Mouse (Mus musculus): Measurements from ENCODE around the gene Mthfd1.
"Not testable (repeated sequence)": the region's sequence is repeated elsewhere in the genome, so short reads cannot be mapped to it uniquely, and the experiment has no call there.

Mthfd1 gene

DNA sequence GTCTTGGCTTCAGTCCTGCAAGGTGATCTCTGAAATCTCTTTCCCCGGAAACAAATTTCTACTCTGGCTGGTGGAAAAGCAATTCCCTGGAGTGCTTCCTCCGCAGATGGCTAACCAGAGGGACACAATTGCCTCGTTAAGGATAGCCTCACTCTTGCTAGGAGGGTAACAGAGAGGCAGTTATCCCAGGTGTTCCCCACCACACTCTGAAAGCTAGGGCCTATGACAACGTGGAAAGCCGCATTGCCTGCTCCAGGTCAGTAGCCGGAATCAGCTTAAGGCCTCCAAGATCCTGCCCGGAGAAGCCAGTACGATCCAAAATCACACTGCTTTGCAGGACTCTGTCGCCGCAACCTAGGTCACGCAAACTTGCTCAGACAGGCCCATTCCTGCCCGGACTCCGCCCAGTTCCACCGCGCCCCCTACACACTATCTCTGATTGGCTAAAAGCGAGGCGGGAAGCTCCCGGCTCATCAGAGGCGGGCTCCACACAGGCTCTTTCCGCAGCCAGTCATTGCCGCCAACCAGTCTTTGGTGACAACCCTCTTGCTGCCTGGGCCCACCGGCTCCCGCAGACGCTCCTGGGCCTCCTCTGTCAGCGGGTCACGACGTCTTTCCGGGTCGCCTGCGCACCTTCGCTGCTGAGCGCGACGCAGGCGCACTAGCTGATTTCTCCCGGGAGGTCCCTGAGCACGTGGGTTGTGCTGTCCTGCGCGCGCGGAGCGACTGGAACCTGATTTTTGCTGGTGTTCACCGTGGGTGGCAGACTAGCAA lies at the start of gene Mthfd1:
TSS of gene Mthfd1 (plus strand) at position 574 of the 774 bp plus-strand sequence.
- DNase-seq (ENCODE audit: low spot score), result peak; percentile 96

DNA sequence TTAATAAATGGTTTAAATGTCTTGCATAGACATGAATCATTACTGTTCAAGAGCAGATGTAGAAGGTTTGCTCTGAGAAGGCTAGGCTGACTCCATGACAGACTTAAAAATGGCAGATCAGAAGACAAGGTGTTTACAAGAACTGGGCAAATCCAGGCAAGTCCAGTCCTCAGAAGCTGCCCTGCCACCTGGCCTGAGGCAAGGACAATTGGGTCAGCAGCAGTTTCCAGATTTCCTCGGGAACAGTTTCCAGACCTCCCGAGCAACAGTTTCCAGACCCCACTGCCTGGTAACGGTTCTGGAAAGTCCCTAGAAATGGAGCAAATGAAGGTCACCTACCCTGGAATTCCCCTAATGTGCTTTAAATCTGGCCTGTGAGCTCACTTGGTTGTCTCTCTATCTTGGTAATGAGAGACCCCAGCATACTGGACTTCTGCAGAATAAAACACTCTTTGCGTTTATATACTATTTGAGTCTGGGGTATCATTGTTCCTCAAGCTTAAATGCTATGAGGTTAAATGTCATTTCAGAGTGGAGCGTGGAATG lies 45.6 kb upstream of the Mthfd1 start:
- DNase-seq (ENCODE audit: low spot score), result no peak

DNA sequence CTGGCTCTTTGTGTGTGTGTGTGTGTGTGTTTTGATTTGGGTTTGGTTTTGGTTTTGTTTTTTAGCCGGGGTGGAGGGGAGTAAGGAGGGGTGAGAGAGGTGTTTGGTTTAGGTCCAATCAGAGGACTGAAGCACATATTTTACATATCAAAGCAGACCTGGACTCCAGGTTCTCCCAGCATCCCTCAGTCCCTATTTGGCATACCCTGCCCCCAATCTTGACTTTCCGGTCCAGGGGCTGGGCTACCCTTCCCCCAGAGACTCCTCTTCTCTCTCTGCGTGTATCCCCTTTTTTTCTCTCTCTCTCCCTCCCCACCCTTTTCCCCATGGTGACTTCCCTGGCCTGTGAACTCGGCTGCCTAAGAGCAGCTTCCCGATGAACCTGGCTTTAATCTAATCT lies 40.0 kb upstream of the Mthfd1 start:
- no peak for DNase-seq (ENCODE audit: low spot score)

DNA sequence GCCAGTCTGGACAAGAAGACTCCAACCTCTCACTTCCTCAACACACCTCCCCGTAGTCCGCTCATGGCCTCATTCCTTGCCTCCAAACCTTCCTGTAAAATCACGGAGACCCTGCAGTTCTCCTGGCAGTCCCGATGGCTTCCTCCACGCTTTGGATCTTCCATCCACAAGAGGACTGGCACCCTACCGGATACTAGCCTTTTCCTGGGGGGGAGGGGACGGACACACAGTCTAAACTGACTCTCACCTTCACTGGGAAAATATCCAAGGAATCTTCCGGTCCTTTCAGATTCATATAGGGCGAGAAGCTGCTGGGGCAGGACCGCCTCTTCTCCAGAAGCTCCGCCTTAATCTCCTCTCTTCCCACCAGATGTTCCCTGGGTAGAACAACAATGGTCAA lies 38.4 kb upstream of the Mthfd1 start:
- no peak for DNase-seq (ENCODE audit: low spot score)

DNA sequence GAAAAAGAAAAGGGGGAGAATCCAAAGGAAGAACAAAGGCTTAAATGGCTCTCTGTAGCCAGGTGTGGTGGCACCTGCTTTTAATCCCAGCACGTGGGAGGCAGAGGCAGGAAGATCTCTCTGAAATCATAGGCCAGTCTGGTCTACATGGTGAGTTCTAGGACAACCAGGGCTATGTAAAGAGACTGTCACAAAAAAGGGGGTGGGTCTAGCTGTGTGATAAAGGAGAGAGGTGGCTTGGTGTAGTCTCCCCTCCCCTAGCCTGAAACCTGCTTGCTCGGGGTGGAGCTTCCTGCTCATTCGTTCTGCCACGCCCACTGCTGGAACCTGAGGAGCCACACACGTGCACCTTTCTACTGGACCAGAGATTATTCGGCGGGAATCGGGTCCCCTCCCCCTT lies 33.0 kb upstream of the Mthfd1 start:
- DNase-seq (ENCODE audit: low spot score), result not testable (repeated sequence)

DNA sequence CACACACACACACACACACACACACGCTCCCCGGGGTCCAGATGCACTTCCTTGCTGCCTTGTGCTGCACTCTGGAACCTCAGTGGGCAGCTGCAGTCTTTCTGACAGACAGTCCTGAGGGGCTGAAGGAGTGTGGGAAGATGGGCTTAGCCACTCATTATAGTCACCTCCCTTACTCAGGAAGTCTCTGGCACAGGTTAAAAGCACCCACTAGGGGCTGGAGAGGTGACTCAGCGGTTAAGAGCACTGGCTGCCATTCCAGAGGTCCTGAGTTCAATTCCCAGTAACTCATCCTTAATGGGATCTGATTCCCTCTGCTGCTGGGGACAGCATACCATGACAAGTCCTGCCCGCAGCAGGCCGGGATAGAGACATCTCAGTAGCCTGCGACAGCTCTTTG lies 24.5 kb upstream of the Mthfd1 start:
- no peak for DNase-seq (ENCODE audit: low spot score)

DNA sequence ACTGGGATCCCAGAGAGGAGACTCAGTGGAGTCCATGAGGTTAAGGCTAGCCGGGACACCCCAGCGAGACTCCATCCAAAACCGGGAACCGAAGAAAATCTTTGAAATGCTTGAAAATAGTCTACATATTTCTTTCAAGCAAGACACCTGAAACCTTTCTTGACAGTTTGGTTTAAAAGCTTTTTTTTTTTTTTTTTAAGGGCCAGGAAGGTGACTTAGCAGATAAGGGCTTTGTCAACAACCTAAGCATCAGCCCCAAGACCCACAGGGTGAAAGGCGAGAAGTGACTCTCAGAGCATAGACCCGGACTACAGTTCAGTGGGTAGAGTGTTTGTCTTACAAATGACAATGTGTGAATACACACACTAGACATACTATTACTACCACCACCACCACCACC lies 19.8 kb upstream of the Mthfd1 start:
- no peak for DNase-seq (ENCODE audit: low spot score)

DNA sequence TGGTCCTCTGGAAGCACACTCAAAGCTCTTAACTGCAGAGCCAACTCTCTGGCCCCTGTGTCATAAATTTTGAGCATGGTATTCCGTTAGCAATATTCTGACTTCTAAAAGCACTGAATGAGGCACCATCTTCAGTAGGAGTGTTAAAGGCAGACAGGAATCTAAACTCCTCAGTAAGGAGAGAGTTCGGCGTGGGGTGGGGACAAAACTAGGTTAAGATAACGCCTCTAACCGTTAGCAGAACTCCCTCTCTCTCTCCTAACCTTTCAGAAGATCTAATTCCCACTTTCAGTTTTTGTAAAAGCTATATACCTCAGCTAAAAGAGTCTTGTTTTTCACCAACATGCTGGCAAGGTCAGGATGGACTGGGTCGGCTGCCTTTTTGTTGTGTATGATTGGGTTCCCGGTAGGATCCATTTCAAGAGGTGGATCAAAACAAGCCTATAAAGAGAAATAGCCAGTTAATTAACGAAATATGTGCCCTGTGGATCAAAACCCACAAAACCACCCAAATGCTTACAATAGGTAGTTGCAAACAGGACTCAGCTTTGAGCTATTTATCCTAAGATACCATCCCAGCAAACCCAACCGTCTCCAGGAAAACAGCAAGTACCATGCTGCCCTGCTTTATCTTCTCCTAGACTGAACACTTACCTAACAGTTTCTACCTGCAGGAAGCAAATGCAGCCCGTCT lies 15.8 kb upstream of the Mthfd1 start:
- no peak for DNase-seq (ENCODE audit: low spot score)

DNA sequence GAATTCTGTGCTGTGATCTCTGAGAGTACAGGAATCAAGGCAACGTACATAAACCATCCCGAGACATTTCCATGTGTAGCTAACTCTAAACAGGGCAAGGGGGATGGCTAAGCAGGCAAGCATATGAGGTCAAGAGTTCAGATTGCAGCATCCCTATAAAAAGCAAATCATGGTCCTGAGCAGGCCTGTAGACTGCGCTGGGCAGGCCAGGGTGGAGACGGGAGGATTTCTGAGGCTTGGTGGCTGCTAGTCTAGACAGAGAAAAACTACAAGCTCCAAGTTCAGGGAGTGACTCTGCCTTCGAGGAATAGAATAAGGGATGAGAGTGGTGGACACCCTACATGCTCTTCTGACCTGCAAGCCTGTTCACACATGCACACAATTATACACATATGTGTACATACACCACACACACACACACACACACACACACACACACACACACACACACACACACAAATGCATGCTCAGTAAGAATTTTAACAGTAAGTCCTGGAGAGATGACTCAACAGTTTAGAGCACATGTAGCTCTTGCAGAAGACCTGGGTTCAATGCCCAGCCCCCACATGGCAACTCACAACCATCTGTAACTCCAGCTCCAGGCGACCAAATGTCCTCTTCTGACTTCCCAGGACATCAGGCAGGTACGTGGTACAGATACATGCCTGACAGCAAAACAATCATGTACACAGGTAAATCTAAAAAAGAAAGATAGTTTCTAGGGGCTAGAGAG lies 15.1 kb upstream of the Mthfd1 start:
- no peak for DNase-seq (ENCODE audit: low spot score)

DNA sequence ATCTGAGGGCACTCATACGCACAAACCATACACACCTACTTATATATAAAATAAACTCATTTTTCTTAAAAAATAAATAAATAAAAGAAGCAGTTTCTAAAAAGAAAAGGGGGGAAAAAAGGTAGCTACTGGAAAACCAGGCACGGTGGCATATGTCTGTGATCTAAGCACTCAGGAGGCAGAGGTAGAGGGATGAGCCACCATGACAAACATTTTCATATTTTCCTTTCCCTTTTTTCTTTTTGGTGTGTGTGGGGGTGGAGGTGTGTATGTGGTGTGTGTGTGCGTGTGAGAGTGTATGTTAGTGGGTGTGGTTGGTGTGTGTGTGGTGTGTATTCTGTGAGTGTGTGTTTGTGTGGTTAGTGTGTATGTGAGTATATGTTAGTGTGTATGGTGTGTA lies 14.4 kb upstream of the Mthfd1 start:
- no peak for DNase-seq (ENCODE audit: low spot score)

DNA sequence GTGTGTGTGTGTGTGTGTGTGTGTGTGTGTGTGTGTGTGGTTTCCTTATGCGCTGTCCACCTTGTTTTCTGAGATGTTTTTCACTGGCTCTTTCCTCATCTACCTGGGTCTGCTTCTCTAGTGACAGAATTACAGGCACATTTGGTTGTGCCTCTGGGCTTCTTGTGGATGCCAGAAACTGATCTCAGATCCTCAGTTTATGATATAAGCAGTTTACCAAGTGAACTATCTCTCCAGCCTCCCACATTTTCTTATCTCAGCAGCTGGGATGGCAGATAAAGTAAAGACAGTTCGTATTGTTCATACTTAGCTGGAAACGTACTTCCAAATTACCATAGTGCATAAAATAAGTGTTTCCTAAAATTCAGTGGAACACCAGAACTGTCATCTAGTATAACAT lies 14.0 kb upstream of the Mthfd1 start:
- no peak for DNase-seq (ENCODE audit: low spot score)

DNA sequence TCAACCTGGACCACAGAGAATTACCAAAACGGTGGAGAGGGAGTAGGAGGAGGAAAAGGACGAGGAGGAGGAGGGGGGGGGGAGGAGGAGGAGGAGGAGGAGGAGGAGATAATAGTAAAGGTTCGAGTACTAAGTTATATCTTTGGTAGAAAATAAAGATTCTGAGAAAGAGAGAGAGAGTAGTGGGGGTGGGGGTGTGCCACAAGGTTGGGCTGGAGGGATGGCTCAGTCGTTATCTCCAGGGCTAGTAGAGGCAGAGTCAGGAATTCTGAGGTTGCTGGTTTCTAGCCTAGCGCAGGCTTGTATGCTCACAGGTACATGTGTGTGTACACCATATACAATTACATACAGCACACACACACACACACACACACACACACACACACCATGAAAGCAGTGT lies 13.3 kb upstream of the Mthfd1 start:
- DNase-seq (ENCODE audit: low spot score), result no peak

DNA sequence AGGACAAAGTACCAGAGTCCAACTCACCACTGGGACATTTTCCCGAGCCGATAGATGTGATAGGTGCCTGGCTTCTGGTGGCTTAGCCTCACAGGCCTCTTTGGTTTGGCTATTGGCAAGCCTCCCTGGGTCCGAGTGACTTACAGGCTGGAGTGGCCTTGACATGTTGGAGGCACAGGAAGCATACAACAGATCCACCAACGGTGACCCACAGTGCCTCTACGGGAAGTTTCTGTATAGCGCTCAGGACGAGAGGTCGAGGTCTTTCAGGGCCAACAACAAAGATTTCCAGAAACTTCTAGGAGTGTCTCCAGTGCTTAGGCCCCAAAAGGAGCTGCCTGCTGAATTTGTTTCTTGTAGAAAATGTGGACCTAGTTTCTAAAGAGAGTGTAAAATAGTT lies 10.1 kb upstream of the Mthfd1 start:
- no peak for DNase-seq (ENCODE audit: low spot score)

DNA sequence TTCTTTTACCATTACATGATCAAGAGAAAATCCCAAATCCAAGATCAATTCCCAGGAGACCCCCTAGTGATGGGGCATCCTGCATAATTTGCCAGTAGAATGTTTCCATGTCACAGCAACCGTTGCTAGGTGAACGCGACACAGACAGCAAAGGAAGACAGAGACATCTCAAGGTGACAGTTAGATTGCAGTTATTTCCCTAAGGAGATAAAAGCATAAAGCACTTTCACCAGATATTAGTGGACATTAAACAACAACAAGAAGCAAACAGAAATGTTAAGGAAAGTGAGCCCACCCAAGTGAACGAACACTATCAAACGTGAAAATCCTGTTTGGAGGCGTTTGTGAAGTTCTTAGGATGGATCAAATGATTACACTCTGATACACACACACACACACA lies 8.5 kb upstream of the Mthfd1 start, which contains the start of gene Tex21:
TSS of gene Tex21 (minus strand) at position 101 of the 400 bp plus-strand sequence.
- DNase-seq (ENCODE audit: low spot score), result no peak

DNA sequence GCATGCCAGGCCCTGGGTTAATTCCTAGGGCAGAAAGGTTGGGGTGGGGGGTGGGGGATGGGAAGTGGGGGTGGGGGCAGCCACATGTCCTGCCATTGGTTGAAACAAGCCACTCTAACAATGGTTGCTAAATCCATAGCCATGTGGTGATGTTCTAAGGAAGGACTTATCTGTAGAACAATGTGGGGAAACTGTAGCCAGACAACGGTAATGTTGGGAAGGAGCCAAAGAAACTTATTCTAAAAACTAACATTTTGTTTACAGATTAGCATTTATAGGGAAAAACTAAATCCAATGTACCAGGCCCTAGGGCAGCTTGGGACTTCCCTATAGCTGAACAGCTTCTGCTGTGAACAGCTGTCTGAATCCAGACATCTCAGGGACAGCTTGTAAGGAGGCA lies 2.0 kb upstream of the Mthfd1 start:
- DNase-seq (ENCODE audit: low spot score), result no peak

DNA sequence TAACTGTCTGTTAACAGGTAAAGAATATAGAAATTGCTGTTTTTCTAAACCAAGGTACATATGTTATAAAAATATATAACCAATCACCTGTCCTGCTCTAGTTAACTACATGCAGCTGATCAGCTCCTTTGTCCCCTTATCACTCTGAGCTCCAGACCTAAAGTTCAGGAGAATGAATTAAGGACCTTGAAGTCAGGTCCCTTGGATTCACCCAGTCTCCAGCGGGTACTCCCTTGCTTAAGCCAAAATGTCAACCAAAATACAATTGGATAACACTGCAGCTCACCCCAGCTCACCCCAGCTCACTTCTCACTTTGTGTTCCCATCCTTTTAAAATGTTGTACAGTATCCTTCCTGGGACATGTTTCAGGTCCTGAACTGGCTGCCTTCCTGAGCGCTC lies 1.5 kb upstream of the Mthfd1 start:
- DNase-seq (ENCODE audit: low spot score), result no peak

DNA sequence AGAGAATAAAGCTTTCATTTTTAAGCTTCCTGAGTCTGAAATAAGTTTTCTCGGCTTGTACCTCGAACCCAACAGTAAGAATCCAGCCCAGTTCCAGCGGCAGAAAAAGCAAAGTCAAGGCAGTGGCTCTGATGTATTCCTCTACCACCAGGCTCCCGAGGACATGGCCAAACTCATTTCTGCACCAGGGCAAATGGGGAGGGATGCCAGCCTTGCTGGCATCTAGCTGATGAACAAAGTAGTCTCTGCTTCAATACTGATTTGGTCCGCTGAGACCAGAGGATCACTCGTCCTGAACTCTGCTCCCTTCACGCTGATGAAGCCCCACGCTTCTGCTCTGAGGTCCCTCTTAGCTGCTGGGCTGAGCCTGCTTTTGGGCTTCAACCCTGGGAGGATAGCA lies 1.1 kb upstream of the Mthfd1 start:
- DNase-seq (ENCODE audit: low spot score), result no peak

DNA sequence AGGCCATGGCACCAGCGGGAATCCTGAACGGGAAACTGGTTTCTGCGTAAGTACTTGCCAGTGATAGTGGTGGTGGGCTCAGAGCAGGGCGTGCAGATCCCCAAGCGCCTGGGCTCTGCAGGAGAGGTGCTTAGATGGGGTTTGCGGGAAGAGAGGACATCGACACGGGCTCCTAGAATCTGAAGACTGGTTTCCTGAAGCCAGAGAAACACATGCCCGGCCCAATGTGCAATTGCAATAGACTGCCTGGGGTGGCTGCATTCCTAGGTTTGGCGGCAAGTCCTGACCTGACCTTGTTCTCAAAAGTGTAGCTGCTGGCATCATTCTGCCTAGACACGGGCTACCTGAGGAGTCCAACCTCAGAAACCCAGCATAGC lies 389 bp downstream of the Mthfd1 start:
- DNase-seq (ENCODE audit: low spot score), result peak; percentile 17

DNA sequence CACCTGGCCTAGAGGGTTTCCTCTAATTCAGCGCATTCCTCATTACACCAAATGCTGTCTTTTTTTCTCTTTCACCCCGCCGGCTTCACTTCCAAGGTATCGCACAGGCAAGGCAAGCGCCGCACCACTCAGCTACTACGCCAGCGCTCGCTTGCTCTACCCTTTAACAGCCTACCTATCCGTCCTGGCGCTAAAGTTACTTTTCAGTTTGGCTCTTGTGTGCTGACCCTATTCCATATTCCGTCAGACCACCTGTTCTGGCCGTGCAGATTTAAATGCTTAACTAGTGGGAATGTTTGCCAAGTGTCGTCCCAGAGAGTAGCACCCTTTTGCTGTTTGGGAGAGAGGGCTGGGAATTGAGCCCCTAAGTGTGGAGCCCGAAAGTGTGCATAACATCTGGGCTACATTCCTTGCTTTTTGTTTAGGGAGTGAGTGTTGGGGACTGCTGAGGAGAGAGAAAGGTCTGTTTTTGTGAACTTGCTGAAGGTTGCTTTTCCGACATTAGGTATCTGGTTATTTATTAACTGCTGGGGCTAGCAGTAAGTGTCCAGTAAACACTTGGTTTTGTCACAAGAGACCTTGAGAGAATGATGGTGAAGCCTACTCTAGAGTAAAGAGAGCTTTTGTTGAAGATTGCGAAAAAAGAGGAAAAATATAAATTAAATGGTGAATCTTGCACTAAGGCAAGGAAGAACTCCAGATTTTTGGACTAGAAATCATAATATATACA lies 1.2 kb downstream of the Mthfd1 start:
- peak; percentile 47 for DNase-seq (ENCODE audit: low spot score)

DNA sequence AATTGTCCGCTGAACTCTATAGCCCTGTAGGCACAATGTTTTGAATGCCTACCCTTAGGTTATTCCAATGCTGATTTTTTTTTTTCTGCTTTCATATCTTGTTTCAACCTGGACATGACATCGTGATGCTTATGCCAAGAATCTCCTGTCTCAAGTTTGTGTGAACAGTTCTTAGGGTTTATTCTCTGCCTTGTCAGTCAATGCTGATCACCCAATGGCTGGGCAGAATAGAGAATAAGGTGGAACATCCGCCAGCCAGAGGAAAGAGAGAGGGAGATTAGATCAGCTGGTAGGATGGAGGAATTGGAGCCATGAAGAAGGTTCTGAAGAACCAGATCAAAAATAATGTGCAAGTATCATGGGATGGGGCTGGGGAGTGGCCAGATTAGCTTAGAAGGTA lies 5.6 kb downstream of the Mthfd1 start:
- DNase-seq (ENCODE audit: low spot score), result no peak

DNA sequence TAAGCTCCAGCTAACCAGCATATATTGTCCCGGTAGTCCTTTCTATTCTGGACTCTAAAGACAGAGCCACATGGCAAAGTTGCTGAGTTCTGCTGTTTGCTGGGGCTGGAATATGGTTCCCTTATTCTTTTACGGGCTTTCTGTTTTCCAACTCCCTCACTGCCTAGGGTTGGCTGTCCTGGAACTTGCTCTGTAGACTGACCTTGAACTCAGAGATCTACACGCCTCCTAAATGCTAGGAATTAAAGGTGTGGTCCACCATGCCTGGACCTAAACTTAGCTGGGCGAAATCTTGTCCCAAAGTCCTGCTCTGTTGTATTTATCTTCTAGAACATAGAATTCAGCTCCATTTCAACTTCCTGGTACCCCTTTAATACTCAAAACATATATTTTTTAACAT lies 6.5 kb downstream of the Mthfd1 start:
- no peak for DNase-seq (ENCODE audit: low spot score)

DNA sequence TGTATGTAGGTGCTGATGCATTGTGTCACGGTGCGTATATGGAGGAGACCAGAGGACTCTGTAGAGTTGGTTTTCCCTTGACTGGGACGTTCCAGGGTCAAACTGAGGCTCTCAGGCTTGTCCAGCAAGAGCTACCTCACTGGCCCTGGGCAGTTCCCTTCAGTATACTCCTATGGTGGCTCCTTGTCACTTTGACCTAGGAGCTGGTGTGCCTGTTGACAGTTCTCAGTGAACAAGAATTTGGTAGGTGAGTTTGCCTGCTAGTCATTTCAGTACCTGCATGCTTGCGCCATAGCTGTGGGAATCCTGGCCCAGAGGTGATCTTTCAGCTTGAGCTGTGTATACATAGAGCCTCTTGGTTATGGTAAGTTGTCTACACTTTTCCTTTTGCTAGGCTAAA lies 7.8 kb downstream of the Mthfd1 start:
- no peak for DNase-seq (ENCODE audit: low spot score)
